Mouse (Mus musculus) activated CD4-positive, CD25-positive, alpha-beta regulatory T cell (primary cell): ENCODE measurements around the gene Crnkl1. TPM values are rescaled to one million over a fixed set of nuclear protein-coding genes. Genes with fewer than 3 reads are reported as not detected.

Source experiments
- polyA plus RNA-seq, 2 experiments: library from polyadenylated mRNA; unstranded; fragments of 100-300 nt; shearing (Covaris generic); gene quantifications; one replicate each; pipeline ENCODE4 v1.2.1; 2017

Gene Crnkl1
- 10 to 100 TPM; 48.4 to 52.4 TPM for polyA plus RNA-seq

DNA sequence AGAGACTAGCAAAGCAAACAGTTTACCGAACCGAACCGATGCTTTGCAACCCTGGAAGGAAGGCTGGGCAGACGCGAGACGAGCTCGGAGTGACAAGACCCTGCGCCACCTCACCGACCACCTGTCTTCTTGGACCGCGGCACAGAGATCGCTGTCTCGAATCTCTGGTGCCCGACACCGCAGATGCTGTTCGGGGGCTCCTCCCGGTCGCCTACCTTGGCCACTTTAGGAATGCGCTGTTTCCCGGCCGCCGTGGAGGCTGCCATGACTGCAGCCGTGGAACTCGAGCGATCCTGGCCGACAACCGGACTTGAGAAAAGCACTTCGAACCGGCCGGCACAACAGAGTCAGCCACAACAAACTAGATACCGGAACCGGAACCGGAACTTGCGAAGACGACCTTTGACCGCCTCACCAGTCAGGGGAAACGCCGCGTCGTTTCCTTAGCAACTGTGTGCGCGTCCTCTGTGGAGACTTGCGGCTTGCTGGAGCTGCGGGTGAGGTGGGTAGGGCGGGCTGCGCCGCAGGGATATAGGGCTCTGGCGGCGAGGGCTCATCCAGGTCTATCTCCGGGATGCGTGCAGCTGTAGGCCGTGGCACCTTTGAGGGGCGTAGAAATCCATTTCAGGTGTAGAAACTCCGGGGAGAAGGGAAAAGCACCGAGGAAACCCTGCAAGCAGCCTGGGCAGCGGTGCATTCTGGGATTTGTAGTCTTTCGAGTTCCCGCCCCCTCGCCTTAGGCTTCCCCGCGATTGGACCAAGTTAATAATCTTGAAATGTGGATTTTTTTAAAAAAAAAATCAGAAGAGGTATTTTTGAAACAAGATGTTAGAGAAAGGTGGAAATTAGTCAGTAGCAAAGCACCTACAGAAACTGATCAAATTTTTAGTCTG lies at the start of gene Crnkl1, which contains the start of gene Cfap61:
Gene Crnkl1 (minus strand): TSS at position 676 of the 893 bp plus-strand sequence.
Gene Cfap61 (plus strand): TSS at position 446 of the 893 bp plus-strand sequence.

GRCm38 (mm10) chr2:145901861-145902260 lies 33.0 kb downstream of the Crnkl1 start, which contains the start of gene Naa20:
Gene Naa20 (plus strand): TSS chr2:145902099.

Other genes with a start within 250 kb of the Crnkl1 start
- gene Naa20, start 32.9 kb downstream of the Crnkl1 start, polyA plus RNA-seq: 100 to 1,000 TPM; 105 to 130 TPM
- gene Cfap61, start 230 bp downstream of the Crnkl1 start, polyA plus RNA-seq: under 1 TPM in 1 of 2 experiments, not detected in 1; 0.52 TPM